Comparison of ENCODE assay signal across 41 mouse cellular contexts in genomic region chr17:89200575-89200974, GRCm38 (mm10). TPM values are rescaled to one million over a fixed set of nuclear protein-coding genes. Genes with fewer than 3 reads are reported as not detected.
"Had no signal": no experiment of that assay in that cellular context is flagged by ENCODE, and none has a peak within 500 bp of the region (broad histone marks: within the 10 kb centered on the region; RNA-seq: fewer than 3 reads in every experiment).

TSS of gene Fshr (minus strand) at chr17:89200675.

- H3K27me3 ChIP-seq: heart, embryonic 12.5 days; heart, embryonic 13.5 days; heart, embryonic 15.5 days; hindbrain, embryonic 12.5 days; hindbrain, embryonic 13.5 days; hindbrain, embryonic 15.5 days; intestine, embryonic 15.5 days; kidney, embryonic 15.5 days had no signal

- H3K4me1 ChIP-seq: heart, embryonic 10.5 days; heart, embryonic 12.5 days; heart, embryonic 13.5 days; heart, embryonic 15.5 days; hindbrain, embryonic 10.5 days; hindbrain, embryonic 12.5 days; hindbrain, embryonic 13.5 days; hindbrain, embryonic 15.5 days; intestine, embryonic 15.5 days; kidney, embryonic 15.5 days had no signal

- DNase-seq: heart, adult 2 months; heart, postnatal 10 days; heart, postnatal 14 days; heart, postnatal 36 days; heart, postnatal 4 days; kidney, adult 11 months; kidney, adult 18-20 months; kidney, adult 2 months; kidney, adult 8-10 months; kidney, adult 9 months; kidney, postnatal 10 days; kidney, postnatal 14 days; kidney, postnatal 25 days; kidney, postnatal 36 days; kidney, postnatal 4 days; layer of hippocampus, adult 9-11 months had no signal

- H3K36me3 ChIP-seq: heart, embryonic 10.5 days; heart, embryonic 12.5 days; heart, embryonic 13.5 days; heart, embryonic 15.5 days; hindbrain, embryonic 10.5 days; hindbrain, embryonic 12.5 days; hindbrain, embryonic 13.5 days; hindbrain, embryonic 15.5 days; intestine, embryonic 15.5 days; kidney, embryonic 15.5 days had no signal

- H3K27ac ChIP-seq: heart, adult 2 months; heart, embryonic 10.5 days; heart, embryonic 13.5 days; heart, embryonic 15.5 days; hindbrain, embryonic 10.5 days; hindbrain, embryonic 12.5 days; hindbrain, embryonic 13.5 days; hindbrain, embryonic 14.5 days; hindbrain, embryonic 15.5 days; hindbrain, postnatal 0 days; intestine, embryonic 15.5 days; kidney, embryonic 15.5 days; kidney, postnatal 0 days; layer of hippocampus, adult 2 months had no signal

- H3K4me3 ChIP-seq: heart, adult 2 months; heart, embryonic 10.5 days; heart, embryonic 12.5 days; heart, embryonic 13.5 days; heart, embryonic 15.5 days; hindbrain, embryonic 10.5 days; hindbrain, embryonic 12.5 days; hindbrain, embryonic 13.5 days; hindbrain, embryonic 15.5 days; intestine, embryonic 15.5 days; kidney, embryonic 15.5 days; layer of hippocampus, adult 2 months had no signal

RNA-seq across cellular contexts. Expression of gene Fshr, which starts in this region (rescaled TPM):
- polyA plus RNA-seq: heart, adult 2 months; heart, embryonic 10.5 days; heart, embryonic 11.5 days; heart, embryonic 12.5 days; heart, embryonic 13.5 days; heart, postnatal 0 days; hindbrain, embryonic 10.5 days; hindbrain, embryonic 11.5 days; hindbrain, embryonic 12.5 days; hindbrain, embryonic 13.5 days; hindbrain, embryonic 14.5 days; hindbrain, embryonic 15.5 days; hindbrain, embryonic 16.5 days; hindbrain, postnatal 0 days; inflammation-experienced regulatory T-cells, adult 6 months; intestine, embryonic 14.5 days; intestine, embryonic 15.5 days; intestine, embryonic 16.5 days; intestine, postnatal 0 days; kidney, adult 2 months; kidney, embryonic 14.5 days; kidney, embryonic 15.5 days; kidney, embryonic 16.5 days; kidney, postnatal 0 days; large intestine, adult 2 months had no signal
